Mouse (Mus musculus) heart, embryonic 14.5 days (tissue): ENCODE results near the gene Aff3. TPM values are rescaled to one million over a fixed set of nuclear protein-coding genes. Genes with fewer than 3 reads are reported as not detected.

Source experiments
- ATAC-seq: fragments of 200-750 bp; cut with Nextera tagmentation; 2 replicates; pipeline ENCODE4 v1.8.0; 2017; ENCODE audit warnings: low read depth, moderate TSS enrichment; ENCODE audit not compliant: insufficient number of reproducible peaks, insufficient read depth, low FRiP score
- H3K27ac ChIP-seq, 2 experiments: fragments of 200-500 bp in 1 of 2; fragments of 300-500 bp in 1 of 2; sonication (generic) in 1 of 2; replicated peaks in 1 of 2; 2 replicates each; pipeline ENCODE4 v1.5.1; 2012 to 2014; ENCODE audit warnings: low read depth in 2 of 2, low read length in 2 of 2, control low read depth in 1 of 2, mild to moderate bottlenecking in 1 of 2, mixed read lengths in 1 of 2; ENCODE audit not compliant: control insufficient read depth in 1 of 2, insufficient read depth in 1 of 2
- H3K27me3 ChIP-seq: fragments of 300-500 bp; sonication (generic); 2 replicates; pipeline ENCODE4 v1.6.1; 2014; ENCODE audit warnings: mild to moderate bottlenecking, low read length, control low read depth; ENCODE audit not compliant: control insufficient read depth, insufficient read depth
- H3K36me3 ChIP-seq: fragments of 300-500 bp; sonication (generic); 2 replicates; pipeline ENCODE4 v1.6.1; 2014; ENCODE audit warnings: mild to moderate bottlenecking, control low read depth, low read length, mixed read lengths; ENCODE audit not compliant: control insufficient read depth, insufficient read depth
- H3K4me1 ChIP-seq, 2 experiments: fragments of 200-500 bp in 1 of 2; fragments of 300-500 bp in 1 of 2; sonication (generic) in 1 of 2; 2 replicates each; pipeline ENCODE4 v1.6.1; 2012 to 2014; ENCODE audit warnings: low read length in 2 of 2, control low read depth in 1 of 2, mixed read lengths in 1 of 2; ENCODE audit not compliant: control insufficient read depth in 2 of 2, insufficient read depth in 2 of 2
- H3K4me2 ChIP-seq: fragments of 300-500 bp; sonication (generic); 2 replicates; pipeline ENCODE4 v1.6.1; 2014; ENCODE audit warnings: mild to moderate bottlenecking, low read length
- H3K4me3 ChIP-seq, 2 experiments: fragments of 200-500 bp in 1 of 2; fragments of 300-500 bp in 1 of 2; sonication (generic) in 1 of 2; 2 replicates each; pipeline ENCODE4 v1.5.1; 2012 to 2014; ENCODE audit warnings: low read length in 2 of 2, mild to moderate bottlenecking in 2 of 2, control low read depth in 1 of 2, low read depth in 1 of 2, moderate library complexity in 1 of 2; ENCODE audit not compliant: control insufficient read depth in 1 of 2, insufficient read depth in 1 of 2
- H3K9ac ChIP-seq: fragments of 300-500 bp; sonication (generic); 2 replicates; pipeline ENCODE4 v1.6.1; 2014; ENCODE audit warnings: mild to moderate bottlenecking, low read length
- H3K9me3 ChIP-seq: fragments of 300-500 bp; sonication (generic); 2 replicates; pipeline ENCODE4 v1.6.1; 2016; ENCODE audit warnings: low read length, control low read depth; ENCODE audit not compliant: control insufficient read depth
- WGBS: fragments of 180-500 bp; shearing (Covaris S2); extraction: QIAGEN DNeasy Blood & Tissue Kit; methylation state at CpG from one replicate; pipeline ENCODE4 v1.1.7; 2014; 5-methylcytosine and 5-hydroxymethylcytosine counted together
- polyA plus RNA-seq: library from polyadenylated mRNA; unstranded; fragments of >200 nt; fragmentation: Nextera tagmentation; extraction: Ambion mirVana; gene quantifications from 2 replicates; pipeline ENCODE4 v1.2.1, GENCODE M21; 2014

Aff3 gene
- polyA plus RNA-seq, 1 experiment from 2014 or later = 4.1 TPM

DNA sequence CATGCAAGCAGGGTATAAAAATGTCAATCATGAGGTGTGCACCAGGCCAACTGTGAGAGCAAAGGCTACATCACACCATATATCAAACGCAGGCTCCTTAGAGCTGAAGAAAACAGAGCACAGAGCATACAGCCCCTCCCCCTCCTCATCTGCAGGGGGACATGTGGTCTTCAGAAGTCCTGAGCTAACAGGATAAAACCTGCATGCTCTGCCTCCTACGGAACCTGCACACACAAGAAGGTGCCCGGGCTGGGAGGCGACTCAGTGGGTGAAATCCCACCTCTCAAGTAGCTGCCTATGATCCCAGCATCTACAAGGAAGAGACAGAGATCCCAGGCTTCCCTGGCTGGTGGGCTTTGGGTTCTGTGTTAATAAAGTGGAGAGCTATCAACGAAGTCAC is 70.0 kb downstream of the Aff3 start:
- no peak for ATAC-seq
- WGBS = 68% methylated on average over 5 of the region's 5 CpGs

DNA sequence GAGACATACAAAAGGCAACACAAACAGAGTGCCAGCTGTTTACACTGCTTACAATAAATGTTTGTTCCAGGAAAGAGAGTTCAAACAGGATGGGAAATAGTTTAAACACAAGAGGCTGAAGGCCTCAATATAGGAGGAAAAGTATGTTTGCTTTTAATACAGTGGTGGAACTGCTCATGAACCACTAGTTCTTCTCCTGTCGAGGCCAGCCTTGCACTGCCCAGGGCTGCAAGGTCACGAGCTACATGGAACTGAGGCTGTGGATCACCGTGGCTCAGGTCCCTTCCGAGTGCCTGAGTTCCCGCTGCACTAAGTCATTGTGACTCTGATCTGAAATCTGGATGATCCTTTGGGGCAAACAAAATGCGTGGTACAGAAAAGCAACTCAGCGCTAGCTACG is 73.6 kb downstream of the Aff3 start:
- 67% methylated on average over 8 of the region's 8 CpGs for WGBS
- Histone ChIP-seq H3K4me3 (no peak overlapping the region), H3K4me2 (no peak overlapping the region), H3K27ac (no peak overlapping the region), H3K36me3 (no peaks in the 10 kb centered on the region), H3K9ac (no peak overlapping the region), H3K4me1 (peaks cover 0 to 9% of the 10 kb centered on the region in 2 experiments), H3K27me3 (no peaks in the 10 kb centered on the region), H3K9me3 (no peaks in the 10 kb centered on the region)
- ATAC-seq = no peak

More for the DNA sequence above, 70.0 kb downstream of the Aff3 start:
- no peaks in the 10 kb centered on the region for H3K27me3 ChIP-seq
- no peak overlapping the region for H3K4me3 ChIP-seq
- H3K9ac ChIP-seq = no peak overlapping the region
- H3K4me2 ChIP-seq = no peak overlapping the region
- H3K4me1 ChIP-seq = peaks cover 0 to 9% of the 10 kb centered on the region in 2 experiments
- H3K27ac ChIP-seq = no peak overlapping the region
- no peaks in the 10 kb centered on the region for H3K9me3 ChIP-seq
- no peaks in the 10 kb centered on the region for H3K36me3 ChIP-seq

DNA sequence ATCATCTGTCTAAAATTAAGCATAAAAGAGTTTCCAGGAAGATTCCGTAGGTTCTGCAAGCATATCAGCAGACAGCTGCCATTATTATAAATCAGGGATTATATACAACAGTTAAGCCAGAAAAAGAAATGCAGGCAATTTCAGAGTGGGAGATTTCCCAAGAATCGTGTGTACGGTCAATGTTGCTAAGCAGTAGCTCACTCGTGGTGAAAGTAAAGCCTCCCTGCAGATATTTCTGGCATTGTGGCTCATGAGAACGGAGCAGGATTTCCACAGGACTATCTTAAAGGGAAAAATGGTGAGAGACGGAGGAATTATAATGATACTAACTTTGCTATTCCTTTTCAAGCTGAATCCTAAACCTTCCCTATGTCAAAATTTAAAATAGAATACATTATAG is 76.0 kb downstream of the Aff3 start:
- no peak overlapping the region for H3K4me3 ChIP-seq
- H3K27ac ChIP-seq = no peak overlapping the region
- no peak overlapping the region for H3K4me2 ChIP-seq
- H3K36me3 ChIP-seq = no peaks in the 10 kb centered on the region
- no peaks in the 10 kb centered on the region for H3K27me3 ChIP-seq
- no peaks in the 10 kb centered on the region for H3K9me3 ChIP-seq
- H3K4me1 ChIP-seq = peaks cover 0 to 1% of the 10 kb centered on the region in 2 experiments; a peak in 2 of 4 replicates
- H3K9ac ChIP-seq = no peak overlapping the region
- no peak for ATAC-seq
- 61% methylated on average over 6 of the region's 6 CpGs for WGBS

DNA sequence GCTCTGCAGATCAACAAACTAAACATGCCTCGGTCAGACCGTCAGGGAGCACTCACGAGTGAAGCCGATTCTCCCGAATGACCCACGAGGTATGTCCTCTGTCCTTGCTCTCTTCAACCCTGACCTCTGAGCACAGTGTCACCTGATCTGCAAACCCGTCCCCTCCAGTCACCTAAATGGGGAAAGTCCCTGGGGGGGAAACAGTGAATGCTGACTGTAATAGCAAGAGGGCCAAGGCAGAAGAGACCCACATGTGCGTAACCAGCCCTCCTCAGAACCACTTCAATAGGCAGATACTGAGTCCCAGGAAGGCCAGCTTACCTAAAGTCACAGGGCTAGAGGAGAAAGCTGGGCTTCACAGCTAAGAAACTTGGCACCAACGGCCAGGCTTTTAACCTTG is 82.4 kb downstream of the Aff3 start:
- Histone ChIP-seq H3K27ac (no peak overlapping the region), H3K36me3 (no peaks in the 10 kb centered on the region), H3K4me3 (no peak overlapping the region), H3K4me2 (no peak overlapping the region), H3K9me3 (no peaks in the 10 kb centered on the region), H3K27me3 (no peaks in the 10 kb centered on the region), H3K4me1 (peaks cover 0 to 4% of the 10 kb centered on the region in 2 experiments; a peak in 1 of 4 replicates), H3K9ac (no peak overlapping the region)
- 63% methylated on average over 9 of the region's 9 CpGs for WGBS
- no peak for ATAC-seq

DNA sequence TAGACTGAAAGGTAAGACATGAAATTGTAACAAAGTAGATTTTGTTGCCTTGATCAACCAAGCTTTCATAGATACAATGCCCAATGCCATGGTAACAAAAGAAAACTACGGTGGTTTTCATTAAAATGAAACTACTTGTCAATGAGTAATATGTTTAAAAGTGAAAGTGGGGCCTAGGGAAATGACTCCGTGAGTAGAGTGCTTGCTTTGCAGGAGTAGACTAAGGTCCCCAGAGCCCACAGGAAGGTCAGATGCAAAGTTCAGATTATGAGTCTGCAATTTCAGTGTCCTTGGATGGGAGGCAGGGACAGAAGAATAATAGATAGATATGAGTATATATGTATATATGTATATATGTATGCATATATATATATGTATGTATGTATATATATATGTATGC is 84.2 kb downstream of the Aff3 start:
- ATAC-seq = no peak
- no peak overlapping the region for H3K27ac ChIP-seq
- no peaks in the 10 kb centered on the region for H3K27me3 ChIP-seq
- no peak overlapping the region for H3K9ac ChIP-seq
- 85% methylated on average over 2 of the region's 2 CpGs for WGBS
- H3K4me1 ChIP-seq = peaks cover 0 to 4% of the 10 kb centered on the region in 2 experiments; a peak in 1 of 4 replicates
- no peaks in the 10 kb centered on the region for H3K36me3 ChIP-seq
- H3K4me2 ChIP-seq = no peak overlapping the region
- H3K4me3 ChIP-seq = no peak overlapping the region
- no peaks in the 10 kb centered on the region for H3K9me3 ChIP-seq

DNA sequence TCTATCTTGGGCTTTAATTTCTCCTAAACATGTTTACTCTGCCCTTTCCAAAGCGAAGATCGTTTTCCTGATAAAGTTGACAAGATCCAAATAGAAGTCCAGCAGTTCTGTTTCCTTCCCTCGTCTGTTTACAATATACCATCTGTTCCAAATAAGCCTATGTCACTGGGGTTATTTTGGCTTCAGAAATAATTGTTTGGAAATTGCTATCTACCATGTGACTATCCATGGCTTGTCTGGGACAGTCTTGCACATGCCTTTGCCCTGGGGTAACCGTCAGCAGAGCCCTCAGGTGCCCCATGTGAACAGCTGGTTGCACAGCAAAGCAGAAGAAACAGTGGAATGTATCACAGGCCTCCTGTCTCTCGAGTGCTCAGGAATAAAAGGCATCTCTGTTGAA is 86.4 kb downstream of the Aff3 start:
- no peak for ATAC-seq
- 58% methylated on average over 5 of the region's 5 CpGs for WGBS

DNA sequence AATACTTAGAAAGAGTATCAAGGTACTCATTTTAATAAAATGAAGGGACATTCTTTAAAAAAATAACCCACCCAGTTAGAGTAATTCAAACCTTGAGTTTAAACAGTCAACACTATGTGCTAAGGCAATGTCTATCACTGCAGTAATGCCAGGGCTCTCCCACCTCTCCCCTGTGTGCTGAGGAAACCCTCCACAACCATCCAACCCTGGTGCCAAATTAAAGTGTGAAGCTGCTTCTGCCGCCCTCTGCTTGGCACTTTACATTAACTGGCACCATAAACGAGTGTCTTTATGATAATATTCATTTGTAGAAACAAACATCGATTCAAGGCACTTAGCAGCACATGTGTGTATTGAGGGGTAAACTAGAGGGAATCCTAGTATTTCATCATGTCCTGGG is 97.0 kb downstream of the Aff3 start:
- Histone ChIP-seq H3K36me3 (no peaks in the 10 kb centered on the region), H3K4me3 (no peak overlapping the region), H3K4me1 (peaks cover 10 to 21% of the 10 kb centered on the region in 2 experiments; a peak in 3 of 4 replicates), H3K27me3 (no peaks in the 10 kb centered on the region), H3K9me3 (no peaks in the 10 kb centered on the region), H3K27ac (no peak overlapping the region), H3K9ac (no peak overlapping the region), H3K4me2 (no peak overlapping the region)
- WGBS = 68% methylated on average over 3 of the region's 3 CpGs
- no peak for ATAC-seq

More for the DNA sequence above, 86.4 kb downstream of the Aff3 start:
- Histone ChIP-seq H3K4me3 (no peak overlapping the region), H3K9me3 (no peaks in the 10 kb centered on the region), H3K36me3 (no peaks in the 10 kb centered on the region), H3K27ac (no peak overlapping the region), H3K4me1 (peaks cover 0 to 4% of the 10 kb centered on the region in 2 experiments; a peak in 1 of 4 replicates), H3K4me2 (no peak overlapping the region), H3K9ac (no peak overlapping the region), H3K27me3 (no peaks in the 10 kb centered on the region)

DNA sequence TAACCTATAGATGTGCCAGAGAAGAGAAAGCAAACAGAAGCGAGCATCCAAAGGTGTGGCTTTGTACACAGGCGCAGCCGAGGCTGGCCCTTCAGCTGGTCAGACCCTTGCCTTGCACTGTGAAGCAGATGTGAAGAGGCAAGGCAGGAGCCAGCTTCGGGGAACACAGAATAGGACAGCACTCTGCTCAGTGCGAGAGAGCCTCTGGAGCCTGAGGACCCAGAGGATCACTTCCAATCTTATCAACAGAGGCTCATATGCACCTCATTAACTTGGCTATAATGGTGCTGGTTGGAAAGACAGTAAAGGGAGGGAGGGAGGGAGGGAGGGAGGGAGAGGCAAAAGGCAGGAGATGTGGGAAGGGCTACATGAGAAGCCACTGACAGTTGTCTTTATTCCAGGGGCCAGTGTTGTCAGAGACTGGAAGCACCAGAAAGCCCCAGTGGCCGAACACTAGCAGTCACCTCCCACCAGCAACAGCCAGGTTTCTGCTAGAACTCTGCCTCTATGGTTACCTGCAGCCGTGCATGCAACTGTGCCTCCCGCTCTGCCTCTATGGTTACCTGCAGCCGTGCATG is 98.6 kb downstream of the Aff3 start:
- H3K36me3 ChIP-seq = no peaks in the 10 kb centered on the region
- H3K27me3 ChIP-seq = no peaks in the 10 kb centered on the region
- no peak overlapping the region for H3K27ac ChIP-seq
- peaks cover 10 to 13% of the 10 kb centered on the region in 2 experiments; a peak in 3 of 4 replicates for H3K4me1 ChIP-seq
- H3K9me3 ChIP-seq = no peaks in the 10 kb centered on the region
- 42% methylated on average over 8 of the region's 9 CpGs for WGBS
- H3K9ac ChIP-seq = no peak overlapping the region
- no peak for ATAC-seq
- no peak overlapping the region for H3K4me3 ChIP-seq
- H3K4me2 ChIP-seq = no peak overlapping the region
